Mouse (Mus musculus): ENCODE data around the gene Klk1b9. TPM values are rescaled to one million over a fixed set of nuclear protein-coding genes. Genes with fewer than 3 reads are reported as not detected.
"Not testable (repeated sequence)": the region's sequence is repeated elsewhere in the genome, so short reads cannot be mapped to it uniquely, and the experiment has no call there.

The Klk1b9 gene
- polyA plus RNA-seq (2012; rRNA removed) (not detected in 2 replicates), polyA plus RNA-seq (2014; fragmentation: Nextera tagmentation; extraction: Ambion mirVana) (not detected in 2 replicates)

- H3K9me3 ChIP-seq (ENCODE audit: control insufficient read depth, low read length); H3K27ac ChIP-seq (replicated peaks; ENCODE audit: low read depth, low read length); H3K4me2 ChIP-seq (replicated peaks; ENCODE audit: low read depth, low read length, severe bottlenecking); H3K27me3 ChIP-seq (ENCODE audit: control insufficient read depth, insufficient read depth, low read length); DNase-seq (ENCODE audit: low spot score); H3K4me3 ChIP-seq (replicated peaks; ENCODE audit: low read length); H3K36me3 ChIP-seq (ENCODE audit: control insufficient read depth, insufficient read depth, low read length); ATAC-seq (ENCODE audit: low FRiP score, low read depth); H3K4me1 ChIP-seq (ENCODE audit: control insufficient read depth, insufficient read depth, low read length); H3K9ac ChIP-seq (ENCODE audit: low read depth, low read length, severe bottlenecking): not testable (repeated sequence)
- WGBS: 68% methylated on average over 1 of the region's 1 CpGs
Observed at GRCm38 (mm10) chr7:43975761-43976160, at the start of gene Klk1b9. Gene Klk1b9 (plus strand): TSS chr7:43976061.

- 52% methylated on average over 4 of the region's 4 CpGs for WGBS
- peak; percentile 14 for DNase-seq (ENCODE audit: low spot score)
Observed at GRCm38 (mm10) chr7:43928521-43928920, 47.3 kb upstream of the Klk1b9 start.

GRCm38 (mm10) chr7:43932337-43932736, 43.5 kb upstream of the Klk1b9 start:
- ATAC-seq (ENCODE audit: low FRiP score, low read depth) (no peak), DNase-seq (ENCODE audit: low spot score) (no peak)
- Histone ChIP-seq H3K27me3 (ENCODE audit: control insufficient read depth, insufficient read depth, low read length) (no peaks in the 10 kb centered on the region), H3K4me1 (ENCODE audit: control insufficient read depth, insufficient read depth, low read length) (no peaks in the 10 kb centered on the region), H3K4me3 (replicated peaks; ENCODE audit: low read length) (no peak overlapping the region), H3K9me3 (ENCODE audit: control insufficient read depth, low read length) (no peaks in the 10 kb centered on the region), H3K9ac (ENCODE audit: low read depth, low read length, severe bottlenecking) (no peak overlapping the region), H3K27ac (replicated peaks; ENCODE audit: low read depth, low read length) (no peak overlapping the region), H3K36me3 (ENCODE audit: control insufficient read depth, insufficient read depth, low read length) (no peaks in the 10 kb centered on the region), H3K4me2 (replicated peaks; ENCODE audit: low read depth, low read length, severe bottlenecking) (no peak overlapping the region)
- WGBS: 51% methylated on average over 4 of the region's 4 CpGs
- no peak for TF ChIP-seq POLR2A (IDR thresholded peaks at IDR 0.05; ENCODE audit: borderline replicate concordance, extremely low read depth, insufficient read depth, insufficient read length)

More at GRCm38 (mm10) chr7:43928521-43928920, 47.3 kb upstream of the Klk1b9 start:
- Histone ChIP-seq H3K4me2 (replicated peaks; ENCODE audit: low read depth, low read length, severe bottlenecking) (no peak overlapping the region), H3K4me1 (ENCODE audit: control insufficient read depth, insufficient read depth, low read length) (no peaks in the 10 kb centered on the region), H3K27ac (replicated peaks; ENCODE audit: low read depth, low read length) (no peak overlapping the region), H3K36me3 (ENCODE audit: control insufficient read depth, insufficient read depth, low read length) (no peaks in the 10 kb centered on the region), H3K9me3 (ENCODE audit: control insufficient read depth, low read length) (no peaks in the 10 kb centered on the region), H3K4me3 (replicated peaks; ENCODE audit: low read length) (no peak overlapping the region), H3K9ac (ENCODE audit: low read depth, low read length, severe bottlenecking) (no peak overlapping the region), H3K27me3 (ENCODE audit: control insufficient read depth, insufficient read depth, low read length) (no peaks in the 10 kb centered on the region)
- no peak for ATAC-seq (ENCODE audit: low FRiP score, low read depth)
- TF ChIP-seq POLR2A (IDR thresholded peaks at IDR 0.05; ENCODE audit: borderline replicate concordance, extremely low read depth, insufficient read depth, insufficient read length): no peak

- WGBS: 65% methylated on average over 2 of the region's 3 CpGs
- no peak for TF ChIP-seq POLR2A (IDR thresholded peaks at IDR 0.05; ENCODE audit: borderline replicate concordance, extremely low read depth, insufficient read depth, insufficient read length)
- Histone ChIP-seq H3K4me1 (ENCODE audit: control insufficient read depth, insufficient read depth, low read length) (no peaks in the 10 kb centered on the region), H3K27me3 (ENCODE audit: control insufficient read depth, insufficient read depth, low read length) (no peaks in the 10 kb centered on the region), H3K27ac (replicated peaks; ENCODE audit: low read depth, low read length) (no peak within 1 kb of the TSS), H3K4me3 (replicated peaks; ENCODE audit: low read length) (no peak within 1 kb of the TSS), H3K9ac (ENCODE audit: low read depth, low read length, severe bottlenecking) (no peak within 1 kb of the TSS), H3K36me3 (ENCODE audit: control insufficient read depth, insufficient read depth, low read length) (no peaks in the 10 kb centered on the region), H3K9me3 (ENCODE audit: control insufficient read depth, low read length) (no peaks in the 10 kb centered on the region), H3K4me2 (replicated peaks; ENCODE audit: low read depth, low read length, severe bottlenecking) (no peak within 1 kb of the TSS)
- DNase-seq (ENCODE audit: low spot score): no peak
- no peak for ATAC-seq (ENCODE audit: low FRiP score, low read depth)
Observed at GRCm38 (mm10) chr7:43933440-43933839, 42.4 kb upstream of the Klk1b9 start, which contains the start of gene Klk15. Gene Klk15 (plus strand): TSS chr7:43933740.

- 49% methylated on average over 3 of the region's 3 CpGs for WGBS
- H3K9me3 ChIP-seq (ENCODE audit: control insufficient read depth, low read length): no peaks in the 10 kb centered on the region
- H3K27ac ChIP-seq (replicated peaks; ENCODE audit: low read depth, low read length): no peak overlapping the region
- no peak for DNase-seq (ENCODE audit: low spot score)
- no peak overlapping the region for H3K4me3 ChIP-seq (replicated peaks; ENCODE audit: low read length)
- no peak overlapping the region for H3K4me2 ChIP-seq (replicated peaks; ENCODE audit: low read depth, low read length, severe bottlenecking)
- TF ChIP-seq POLR2A (IDR thresholded peaks at IDR 0.05; ENCODE audit: borderline replicate concordance, extremely low read depth, insufficient read depth, insufficient read length): no peak
- ATAC-seq (ENCODE audit: low FRiP score, low read depth): no peak
- H3K9ac ChIP-seq (ENCODE audit: low read depth, low read length, severe bottlenecking): no peak overlapping the region
- H3K4me1 ChIP-seq (ENCODE audit: control insufficient read depth, insufficient read depth, low read length): no peaks in the 10 kb centered on the region
- H3K36me3 ChIP-seq (ENCODE audit: control insufficient read depth, insufficient read depth, low read length): no peaks in the 10 kb centered on the region
- no peaks in the 10 kb centered on the region for H3K27me3 ChIP-seq (ENCODE audit: control insufficient read depth, insufficient read depth, low read length)
Observed at GRCm38 (mm10) chr7:43934747-43935146, 41.1 kb upstream of the Klk1b9 start.

GRCm38 (mm10) chr7:43936551-43936950, 39.3 kb upstream of the Klk1b9 start:
- no peak overlapping the region for H3K27ac ChIP-seq (replicated peaks; ENCODE audit: low read depth, low read length)
- ATAC-seq (ENCODE audit: low FRiP score, low read depth): no peak
- H3K9me3 ChIP-seq (ENCODE audit: control insufficient read depth, low read length): no peaks in the 10 kb centered on the region
- H3K9ac ChIP-seq (ENCODE audit: low read depth, low read length, severe bottlenecking): no peak overlapping the region
- TF ChIP-seq POLR2A (IDR thresholded peaks at IDR 0.05; ENCODE audit: borderline replicate concordance, extremely low read depth, insufficient read depth, insufficient read length): no peak
- 87% methylated on average over 14 of the region's 14 CpGs for WGBS
- no peak overlapping the region for H3K4me3 ChIP-seq (replicated peaks; ENCODE audit: low read length)
- H3K4me1 ChIP-seq (ENCODE audit: control insufficient read depth, insufficient read depth, low read length): no peaks in the 10 kb centered on the region
- H3K27me3 ChIP-seq (ENCODE audit: control insufficient read depth, insufficient read depth, low read length): no peaks in the 10 kb centered on the region
- no peaks in the 10 kb centered on the region for H3K36me3 ChIP-seq (ENCODE audit: control insufficient read depth, insufficient read depth, low read length)
- no peak for DNase-seq (ENCODE audit: low spot score)
- no peak overlapping the region for H3K4me2 ChIP-seq (replicated peaks; ENCODE audit: low read depth, low read length, severe bottlenecking)

- H3K9me3 ChIP-seq (ENCODE audit: control insufficient read depth, low read length): not testable (repeated sequence)
Observed at GRCm38 (mm10) chr7:43942293-43942692, 33.6 kb upstream of the Klk1b9 start.

More at GRCm38 (mm10) chr7:43942293-43942692, 33.6 kb upstream of the Klk1b9 start:
- DNase-seq (ENCODE audit: low spot score); H3K4me3 ChIP-seq (replicated peaks; ENCODE audit: low read length); H3K27ac ChIP-seq (replicated peaks; ENCODE audit: low read depth, low read length); H3K9ac ChIP-seq (ENCODE audit: low read depth, low read length, severe bottlenecking); H3K4me2 ChIP-seq (replicated peaks; ENCODE audit: low read depth, low read length, severe bottlenecking); H3K27me3 ChIP-seq (ENCODE audit: control insufficient read depth, insufficient read depth, low read length); H3K4me1 ChIP-seq (ENCODE audit: control insufficient read depth, insufficient read depth, low read length); ATAC-seq (ENCODE audit: low FRiP score, low read depth); H3K36me3 ChIP-seq (ENCODE audit: control insufficient read depth, insufficient read depth, low read length): not testable (repeated sequence)
- 65% methylated on average over 3 of the region's 3 CpGs for WGBS

Measured in limb, embryonic 14.5 days (tissue).